Mouse (Mus musculus) embryonic facial prominence, embryonic 12.5 days (tissue): ENCODE measurements at regions not wholly inside any gene's neighbourhood (a gene's known extent, or its start where the extent isn't known, plus 50 kb on each side); places are given as distances from the start of the nearest gene placed in this dataset.

Experiments
- ATAC-seq: fragments of 200-750 bp; cut with Nextera tagmentation; 2 replicates; pipeline ENCODE4 v1.8.0; 2017; ENCODE audit not compliant: insufficient number of reproducible peaks, insufficient read depth, low FRiP score, low TSS enrichment
- H3K27ac ChIP-seq: fragments of 300-500 bp; sonication (generic); 2 replicates; pipeline ENCODE4 v1.5.1; 2016; ENCODE audit warnings: mild to moderate bottlenecking
- H3K27me3 ChIP-seq: fragments of 300-500 bp; sonication (generic); 2 replicates; pipeline ENCODE4 v1.6.1; 2016; ENCODE audit warnings: mild to moderate bottlenecking, moderate library complexity
- H3K36me3 ChIP-seq: fragments of 300-500 bp; sonication (generic); 2 replicates; pipeline ENCODE4 v1.6.1; 2016; ENCODE audit warnings: mild to moderate bottlenecking
- H3K4me1 ChIP-seq: fragments of 300-500 bp; sonication (generic); 2 replicates; pipeline ENCODE4 v1.6.1; 2016
- H3K4me2 ChIP-seq: fragments of 300-500 bp; sonication (generic); replicated peaks from 2 replicates; pipeline ENCODE4 v1.6.1; 2016; ENCODE audit warnings: mild to moderate bottlenecking, moderate library complexity
- H3K4me3 ChIP-seq: fragments of 300-500 bp; sonication (generic); 2 replicates; pipeline ENCODE4 v1.5.1; 2016; ENCODE audit warnings: mild to moderate bottlenecking
- H3K9ac ChIP-seq: fragments of 300-500 bp; sonication (generic); 2 replicates; pipeline ENCODE4 v1.6.1; 2016; ENCODE audit warnings: mild to moderate bottlenecking, moderate library complexity
- H3K9me3 ChIP-seq: fragments of 300-500 bp; sonication (generic); 2 replicates; pipeline ENCODE4 v1.6.1; 2016; ENCODE audit warnings: mild to moderate bottlenecking, moderate library complexity
- WGBS: fragments of 180-500 bp; shearing (Covaris S2); methylation state at CpG from one replicate; pipeline ENCODE4 v1.1.7; 2016; 5-methylcytosine and 5-hydroxymethylcytosine counted together

DNA sequence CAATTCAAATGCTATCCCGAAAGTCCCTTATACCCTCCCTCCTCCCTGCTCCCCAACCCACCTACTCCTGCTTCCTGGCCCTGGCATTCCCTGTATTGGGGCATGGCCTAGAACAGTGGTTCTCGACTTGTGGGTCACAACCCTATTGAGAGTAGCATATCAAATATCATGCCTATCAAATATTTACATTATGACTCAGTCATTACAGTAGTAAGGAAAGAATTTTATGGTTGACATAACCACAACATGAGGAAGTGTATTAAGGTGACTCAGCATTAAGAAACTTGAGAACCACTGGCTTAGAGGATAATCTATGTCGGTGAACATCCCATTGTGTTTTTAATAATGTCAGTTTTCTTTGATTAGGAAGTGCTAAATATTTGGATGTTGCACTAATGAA, 173.3 kb upstream of the 2610001J05Rik start:
- H3K9ac ChIP-seq = no peak overlapping the region
- no peak for ATAC-seq
- H3K27me3 ChIP-seq = no peaks in the 10 kb centered on the region
- H3K27ac ChIP-seq = no peak overlapping the region
- H3K4me1 ChIP-seq = no peaks in the 10 kb centered on the region
- no peaks in the 10 kb centered on the region for H3K9me3 ChIP-seq
- no peak overlapping the region for H3K4me2 ChIP-seq
- no peak overlapping the region for H3K4me3 ChIP-seq
- H3K36me3 ChIP-seq = no peaks in the 10 kb centered on the region
- WGBS = 77% methylated on average over 3 of the region's 3 CpGs

DNA sequence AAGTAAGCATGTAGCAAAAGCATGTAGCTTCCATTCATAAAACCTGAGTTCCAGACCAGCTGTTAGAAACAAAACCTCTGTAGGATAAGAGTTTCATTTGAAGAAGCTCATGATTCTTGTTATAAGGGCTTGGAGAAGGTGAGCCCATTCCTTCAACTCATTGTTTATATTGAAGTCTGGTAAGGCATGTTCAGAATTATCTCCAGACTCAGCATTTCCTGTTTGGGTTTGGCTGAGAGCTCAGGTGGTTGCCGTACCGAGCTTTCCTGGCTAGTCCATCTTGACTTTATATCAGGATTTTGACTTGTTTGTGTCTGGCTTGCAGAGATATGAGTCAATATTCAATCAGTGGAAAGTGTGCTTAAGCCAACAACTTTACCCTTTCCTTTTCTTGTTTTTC, 154.6 kb upstream of the 2610001J05Rik start:
- no peaks in the 10 kb centered on the region for H3K27me3 ChIP-seq
- H3K9me3 ChIP-seq = no peaks in the 10 kb centered on the region
- no peaks in the 10 kb centered on the region for H3K4me1 ChIP-seq
- no peaks in the 10 kb centered on the region for H3K36me3 ChIP-seq
- H3K9ac ChIP-seq = no peak overlapping the region
- no peak overlapping the region for H3K27ac ChIP-seq
- ATAC-seq = no peak
- no peak overlapping the region for H3K4me2 ChIP-seq
- 56% methylated on average over 2 of the region's 2 CpGs for WGBS
- no peak overlapping the region for H3K4me3 ChIP-seq

DNA sequence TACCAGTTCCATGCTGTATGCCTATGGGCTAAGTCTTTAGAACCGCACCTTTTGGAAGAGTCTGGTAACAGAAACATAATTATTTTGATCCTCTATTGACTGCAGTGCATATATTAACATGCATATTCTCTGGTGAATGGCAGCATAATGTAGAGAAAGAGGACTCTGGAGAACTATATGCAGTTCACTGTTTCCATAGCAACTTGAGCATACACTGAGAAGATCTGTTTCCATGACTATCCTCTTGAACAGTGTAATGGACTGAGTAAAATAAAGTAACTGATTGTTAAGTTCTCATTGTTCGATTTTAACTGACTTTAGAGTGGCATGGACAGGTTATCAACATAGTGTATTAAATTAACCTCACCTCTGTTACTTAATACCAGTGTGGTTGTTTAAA, 147.6 kb upstream of the 2610001J05Rik start:
- Histone ChIP-seq H3K36me3 (no peaks in the 10 kb centered on the region), H3K9me3 (no peaks in the 10 kb centered on the region), H3K9ac (no peak overlapping the region), H3K4me2 (no peak overlapping the region), H3K4me1 (no peaks in the 10 kb centered on the region), H3K4me3 (no peak overlapping the region), H3K27me3 (no peaks in the 10 kb centered on the region), H3K27ac (no peak overlapping the region)
- 82% methylated on average over 2 of the region's 2 CpGs for WGBS
- 0 out of 2 replicates have a peak, but pooled peaks have one; percentile 47 for ATAC-seq

DNA sequence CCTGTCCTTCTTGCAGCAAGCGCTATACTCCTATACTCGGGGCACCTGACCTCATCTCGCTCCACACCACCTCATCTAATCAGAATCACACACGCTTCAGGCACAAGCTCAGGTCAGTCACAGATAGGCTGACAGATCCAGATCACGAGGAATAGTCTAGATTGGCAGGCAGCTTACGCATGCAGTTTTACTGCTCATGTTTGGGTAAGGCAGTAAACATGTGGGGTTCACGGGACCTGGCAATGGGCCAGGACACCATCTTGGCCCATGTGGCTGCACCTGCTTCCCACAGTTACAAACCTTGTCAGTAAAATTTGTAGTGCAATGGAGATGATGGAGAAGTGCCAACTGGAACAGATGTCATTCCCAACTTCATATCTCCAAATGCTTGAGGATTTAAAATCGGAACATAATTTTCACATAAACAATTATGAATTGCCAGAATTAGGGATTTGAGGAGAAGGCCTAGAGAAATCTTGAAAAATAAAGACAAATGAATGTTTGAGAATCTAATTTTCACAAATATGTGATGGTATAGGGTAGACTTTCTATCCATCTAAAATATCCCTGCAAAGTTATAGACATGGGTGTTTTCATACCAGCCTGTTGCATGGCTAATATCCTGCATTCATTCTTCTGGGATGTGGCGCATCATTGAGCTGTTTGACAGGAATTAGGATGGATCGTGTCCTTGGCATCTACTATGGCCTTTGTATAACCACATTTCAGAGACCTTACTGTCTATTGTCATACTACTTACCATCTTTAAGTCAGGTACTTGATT, 111.5 kb upstream of the 2610001J05Rik start:
- H3K9ac ChIP-seq = no peak overlapping the region
- 88% methylated on average over 10 of the region's 10 CpGs for WGBS
- no peak for ATAC-seq
- no peaks in the 10 kb centered on the region for H3K4me1 ChIP-seq
- no peak overlapping the region for H3K4me2 ChIP-seq
- H3K36me3 ChIP-seq = no peaks in the 10 kb centered on the region
- H3K27ac ChIP-seq = no peak overlapping the region
- H3K9me3 ChIP-seq = peaks cover 7% of the 10 kb centered on the region
- H3K27me3 ChIP-seq = no peaks in the 10 kb centered on the region
- H3K4me3 ChIP-seq = no peak overlapping the region

DNA sequence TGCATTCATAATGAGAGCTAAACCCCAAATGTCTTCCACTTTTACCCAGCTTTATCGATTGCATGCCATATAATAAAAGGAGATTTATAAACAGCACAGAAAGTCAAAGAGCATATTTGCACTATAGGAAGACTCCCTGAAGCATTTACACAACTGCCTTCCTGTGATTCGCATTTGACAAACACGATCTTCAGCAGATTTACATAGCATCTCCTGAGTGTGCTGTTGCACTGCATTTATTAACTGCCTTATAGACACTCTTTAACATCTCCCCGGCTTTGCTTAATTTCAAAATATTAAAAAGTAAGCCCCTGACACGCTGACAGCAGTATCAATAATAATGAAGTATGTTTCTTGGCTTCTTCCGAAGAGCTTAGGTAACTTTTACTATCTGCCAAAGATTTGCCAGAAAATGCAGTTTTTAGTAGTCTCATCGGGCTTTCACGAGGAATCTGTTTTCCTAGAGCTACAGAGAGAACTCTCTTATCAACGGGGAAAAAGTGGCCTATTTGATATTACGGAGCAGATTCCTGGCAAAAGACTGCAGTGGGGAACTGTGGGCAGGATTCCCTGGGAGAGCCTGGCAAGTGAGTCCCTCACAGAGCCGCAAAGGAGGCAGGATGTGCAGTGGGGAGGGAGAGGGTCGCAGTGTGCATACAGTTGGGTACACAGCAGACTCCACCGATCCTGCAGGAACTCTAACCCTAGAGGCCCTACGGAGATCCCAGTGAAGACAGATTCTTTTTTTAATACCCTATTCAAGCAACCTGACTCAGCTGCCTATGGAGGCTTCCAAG, 103.6 kb upstream of the 2610001J05Rik start:
- Histone ChIP-seq H3K9ac (no peak overlapping the region), H3K9me3 (peaks cover 7% of the 10 kb centered on the region), H3K27me3 (no peaks in the 10 kb centered on the region), H3K27ac (no peak overlapping the region), H3K36me3 (no peaks in the 10 kb centered on the region), H3K4me3 (no peak overlapping the region), H3K4me1 (no peaks in the 10 kb centered on the region), H3K4me2 (no peak overlapping the region)
- ATAC-seq = no peak
- WGBS = 77% methylated on average over 14 of the region's 14 CpGs

DNA sequence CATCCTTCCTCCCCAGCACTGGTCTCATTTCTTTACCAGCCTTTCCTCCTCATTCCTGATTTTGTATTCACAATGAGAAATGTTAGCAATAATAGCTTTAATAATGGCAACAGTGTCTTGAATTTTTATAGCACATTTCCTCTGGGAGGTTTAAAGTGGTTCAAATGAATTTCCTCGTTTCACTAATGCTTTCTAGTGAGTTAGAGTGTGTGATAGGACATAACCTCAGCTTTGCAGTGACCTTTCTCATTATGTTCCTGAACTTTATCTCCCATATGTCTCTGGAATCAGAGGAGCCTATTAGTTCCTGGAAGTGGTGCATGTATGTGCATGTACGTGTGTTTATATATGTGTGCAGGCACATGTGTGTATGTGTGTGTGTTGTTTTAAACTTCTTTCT, 93.2 kb upstream of the 2610001J05Rik start:
- no peak overlapping the region for H3K4me2 ChIP-seq
- H3K27ac ChIP-seq = no peak overlapping the region
- no peaks in the 10 kb centered on the region for H3K4me1 ChIP-seq
- no peak for ATAC-seq
- H3K9ac ChIP-seq = no peak overlapping the region
- no peaks in the 10 kb centered on the region for H3K27me3 ChIP-seq
- no peaks in the 10 kb centered on the region for H3K9me3 ChIP-seq
- H3K4me3 ChIP-seq = no peak overlapping the region
- 58% methylated on average over 2 of the region's 2 CpGs for WGBS
- no peaks in the 10 kb centered on the region for H3K36me3 ChIP-seq

DNA sequence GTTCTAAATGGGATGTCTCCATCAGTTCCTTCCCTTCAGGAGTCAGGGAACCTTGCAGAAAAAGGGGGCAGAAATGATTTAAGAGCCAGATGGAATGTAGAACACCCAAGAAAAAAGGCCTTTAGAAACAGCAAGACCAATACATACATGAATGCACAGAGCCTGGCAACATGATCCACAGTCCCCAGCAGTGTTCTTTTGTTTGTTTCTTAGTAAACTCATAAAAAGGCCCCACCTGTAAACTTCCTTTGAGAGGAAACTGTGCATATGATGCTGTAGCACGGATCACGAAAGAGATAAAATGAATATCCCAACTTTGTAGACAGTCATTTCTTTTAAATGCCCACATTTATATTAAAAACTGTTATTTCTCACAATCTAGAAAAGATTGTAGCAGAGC, 92.7 kb upstream of the 2610001J05Rik start:
- Histone ChIP-seq H3K27ac (no peak overlapping the region), H3K9me3 (no peaks in the 10 kb centered on the region), H3K4me2 (no peak overlapping the region), H3K27me3 (no peaks in the 10 kb centered on the region), H3K4me3 (no peak overlapping the region), H3K36me3 (no peaks in the 10 kb centered on the region), H3K4me1 (no peaks in the 10 kb centered on the region), H3K9ac (no peak overlapping the region)
- WGBS = 90% methylated on average over 2 of the region's 2 CpGs
- ATAC-seq = no peak

DNA sequence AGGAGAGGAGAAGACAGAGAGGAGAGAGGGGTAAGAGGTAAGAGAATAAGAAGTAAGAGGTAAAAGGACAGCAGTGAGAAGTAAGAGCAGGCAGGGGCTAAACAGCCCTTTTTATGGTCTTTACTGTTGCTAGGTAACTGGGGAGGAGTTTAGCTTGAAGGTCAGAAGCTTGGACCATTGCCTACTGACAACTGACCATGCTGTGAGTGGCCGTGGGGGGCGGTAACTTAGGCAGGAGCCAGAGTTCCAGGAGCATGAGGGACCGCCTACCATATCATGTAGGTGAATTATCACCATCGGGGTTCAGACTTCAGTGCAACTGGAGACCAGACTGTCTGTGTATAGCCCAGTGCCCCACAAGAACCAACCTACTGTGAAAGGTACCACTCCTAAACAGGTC, 78.3 kb upstream of the 2610001J05Rik start:
- no peaks in the 10 kb centered on the region for H3K27me3 ChIP-seq
- H3K4me3 ChIP-seq = no peak overlapping the region
- no peaks in the 10 kb centered on the region for H3K4me1 ChIP-seq
- H3K4me2 ChIP-seq = no peak overlapping the region
- no peak overlapping the region for H3K9ac ChIP-seq
- H3K9me3 ChIP-seq = no peaks in the 10 kb centered on the region
- WGBS = 84% methylated on average over 4 of the region's 4 CpGs
- H3K27ac ChIP-seq = no peak overlapping the region
- ATAC-seq = no peak
- no peaks in the 10 kb centered on the region for H3K36me3 ChIP-seq

DNA sequence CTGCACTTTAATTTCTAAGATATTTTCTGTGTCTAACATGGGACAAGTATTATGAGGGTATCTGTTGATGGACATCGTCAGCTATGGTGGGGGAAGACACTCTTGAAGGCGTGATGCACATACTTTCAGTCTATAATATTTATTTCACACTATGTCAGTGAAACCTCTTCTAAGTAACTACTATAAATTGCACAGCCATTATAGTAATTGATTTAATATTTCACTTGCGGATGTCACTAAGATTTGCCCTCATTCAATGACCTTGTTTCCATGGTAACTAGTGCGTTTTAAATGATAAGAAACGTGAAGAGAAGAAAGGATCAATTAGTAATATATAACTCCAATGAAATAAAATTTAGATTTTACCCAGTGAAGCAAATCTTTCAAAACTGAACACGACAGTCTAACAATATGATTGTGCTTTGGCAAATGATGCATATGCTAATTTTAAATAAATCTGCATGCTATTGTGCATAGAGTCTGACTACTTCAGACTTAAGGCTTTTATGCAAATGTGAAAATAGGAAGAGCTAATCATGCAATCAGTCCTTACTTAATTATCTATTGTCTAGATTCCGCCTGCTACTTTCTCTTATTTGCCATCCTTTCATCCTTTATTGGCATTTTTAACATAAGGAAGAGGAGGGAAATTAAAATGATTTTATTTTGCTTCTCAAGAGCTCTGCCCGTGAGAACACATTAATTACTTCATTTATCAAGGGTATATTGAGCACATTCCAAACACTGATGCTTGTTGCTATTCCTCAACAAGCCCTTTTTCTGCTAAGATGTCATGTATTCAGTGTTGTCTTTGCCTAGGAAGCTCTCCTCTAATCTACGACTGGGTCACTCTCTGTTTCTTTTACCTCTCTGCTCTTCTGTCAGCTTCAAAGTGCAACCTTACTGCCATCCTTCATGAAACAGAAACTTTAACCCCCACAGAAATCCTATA, 49.8 kb upstream of the 2610001J05Rik start:
- no peak overlapping the region for H3K4me2 ChIP-seq
- no peaks in the 10 kb centered on the region for H3K36me3 ChIP-seq
- H3K9ac ChIP-seq = no peak overlapping the region
- no peaks in the 10 kb centered on the region for H3K9me3 ChIP-seq
- H3K4me1 ChIP-seq = no peaks in the 10 kb centered on the region
- H3K27ac ChIP-seq = no peak overlapping the region
- no peaks in the 10 kb centered on the region for H3K27me3 ChIP-seq
- H3K4me3 ChIP-seq = no peak overlapping the region
- no peak for ATAC-seq
- WGBS = 77% methylated on average over 9 of the region's 9 CpGs
